Mouse (Mus musculus) lung, embryonic 16.5 days (tissue): Measurements from ENCODE around the gene Caskin2. TPM values are rescaled to one million over a fixed set of nuclear protein-coding genes. Genes with fewer than 3 reads are reported as not detected.
A peak's percentile ranks its signal among the peaks of the same experiment; 100 is the strongest.

Source experiments
- ATAC-seq: fragments of 200-750 bp; cut with Nextera tagmentation; 2 replicates; pipeline ENCODE4 v1.8.0; 2017; ENCODE audit warnings: low read depth, mild to moderate bottlenecking, moderate library complexity
- H3K27ac ChIP-seq: fragments of 300-500 bp; sonication (generic); 2 replicates; pipeline ENCODE4 v1.5.1; 2014; ENCODE audit warnings: mild to moderate bottlenecking, control low read depth, low read length
- H3K27me3 ChIP-seq: fragments of 300-500 bp; sonication (generic); 2 replicates; pipeline ENCODE4 v1.6.1; 2014; ENCODE audit warnings: low read depth, low read length, mixed read lengths; ENCODE audit not compliant: control insufficient read depth, insufficient read depth
- H3K36me3 ChIP-seq: fragments of 300-500 bp; sonication (generic); 2 replicates; pipeline ENCODE4 v1.6.1; 2014; ENCODE audit warnings: low read length; ENCODE audit not compliant: control insufficient read depth, insufficient read depth
- H3K4me1 ChIP-seq: fragments of 300-500 bp; sonication (generic); replicated peaks from 2 replicates; pipeline ENCODE4 v1.6.1; 2014; ENCODE audit warnings: low read length, mixed read lengths; ENCODE audit not compliant: control insufficient read depth, insufficient read depth
- H3K4me2 ChIP-seq: fragments of 300-500 bp; sonication (generic); 2 replicates; pipeline ENCODE4 v1.6.1; 2014; ENCODE audit warnings: low read depth, low read length, control low read depth
- H3K4me3 ChIP-seq: fragments of 300-500 bp; sonication (generic); 2 replicates; pipeline ENCODE4 v1.5.1; 2014; ENCODE audit warnings: mild to moderate bottlenecking, low read length, control low read depth
- H3K9ac ChIP-seq: fragments of 300-500 bp; sonication (generic); 2 replicates; pipeline ENCODE4 v1.6.1; 2014; ENCODE audit warnings: low read length, control low read depth
- H3K9me3 ChIP-seq: fragments of 300-500 bp; sonication (generic); 2 replicates; pipeline ENCODE4 v1.6.1; 2016; ENCODE audit warnings: low read length; ENCODE audit not compliant: control insufficient read depth
- whole genome bisulfite sequencing: fragments of 180-500 bp; shearing (Covaris S2); extraction: QIAGEN DNeasy Blood & Tissue Kit; methylation state at CpG from one replicate; pipeline ENCODE4 v1.1.7; 2014; 5-methylcytosine and 5-hydroxymethylcytosine counted together
- polyA plus RNA-seq: library from polyadenylated mRNA; unstranded; fragments of >200 nt; fragmentation: Nextera tagmentation; extraction: Ambion mirVana; gene quantifications from 2 replicates; pipeline ENCODE4 v1.2.1, GENCODE M21; 2015

Caskin2 gene
- polyA plus RNA-seq, 1 experiment from 2014 or later: 21.6 TPM

GRCm38 (mm10) chr11:115777487-115778335, 35.7 kb downstream of the Caskin2 start:
- WGBS: 84% methylated on average over 17 of the region's 17 CpGs

GRCm38 (mm10) chr11:115776954-115777353, 36.5 kb downstream of the Caskin2 start:
- no peak for ATAC-seq
- Histone ChIP-seq H3K4me1 (peaks cover 40% of the 10 kb centered on the region), H3K36me3 (0 out of 2 replicates have a peak, but pooled peaks cover 2% of the 10 kb centered on the region), H3K4me3 (no peak overlapping the region), H3K4me2 (no peak overlapping the region), H3K9me3 (no peaks in the 10 kb centered on the region), H3K27ac (no peak overlapping the region), H3K9ac (no peak overlapping the region), H3K27me3 (no peaks in the 10 kb centered on the region)
- WGBS: 67% methylated on average over 9 of the region's 9 CpGs

More at GRCm38 (mm10) chr11:115777487-115778335, 35.7 kb downstream of the Caskin2 start:
- H3K4me2 ChIP-seq: no peak overlapping the region
- H3K36me3 ChIP-seq: 0 out of 2 replicates have a peak, but pooled peaks cover 2% of the 10 kb centered on the region
- no peak overlapping the region for H3K9ac ChIP-seq
- H3K9me3 ChIP-seq: no peaks in the 10 kb centered on the region
- H3K27me3 ChIP-seq: no peaks in the 10 kb centered on the region
- no peak for ATAC-seq
- H3K27ac ChIP-seq: peak overlapping the region; percentile 37; the same call in 1 of the 2 replicates
- H3K4me1 ChIP-seq: peaks cover 40% of the 10 kb centered on the region
- H3K4me3 ChIP-seq: no peak overlapping the region

GRCm38 (mm10) chr11:115775821-115776665, 37.4 kb downstream of the Caskin2 start:
- Histone ChIP-seq H3K4me3 (no peak overlapping the region), H3K9ac (no peak overlapping the region), H3K4me1 (peaks cover 40% of the 10 kb centered on the region), H3K27me3 (no peaks in the 10 kb centered on the region), H3K27ac (no peak overlapping the region), H3K36me3 (0 out of 2 replicates have a peak, but pooled peaks cover 2% of the 10 kb centered on the region), H3K4me2 (no peak overlapping the region), H3K9me3 (no peaks in the 10 kb centered on the region)
- no peak for ATAC-seq
- 57% methylated on average over 18 of the region's 18 CpGs for WGBS

GRCm38 (mm10) chr11:115774653-115775052, 38.8 kb downstream of the Caskin2 start:
- no peaks in the 10 kb centered on the region for H3K9me3 ChIP-seq
- no peak for ATAC-seq
- H3K4me3 ChIP-seq: no peak overlapping the region
- H3K9ac ChIP-seq: no peak overlapping the region
- WGBS: 38% methylated on average over 4 of the region's 4 CpGs
- H3K4me2 ChIP-seq: no peak overlapping the region
- no peaks in the 10 kb centered on the region for H3K27me3 ChIP-seq
- no peak overlapping the region for H3K27ac ChIP-seq
- peaks cover 32% of the 10 kb centered on the region for H3K4me1 ChIP-seq
- 0 out of 2 replicates have a peak, but pooled peaks cover 2% of the 10 kb centered on the region for H3K36me3 ChIP-seq

GRCm38 (mm10) chr11:115768896-115769295, 44.5 kb downstream of the Caskin2 start:
- Histone ChIP-seq H3K27me3 (no peaks in the 10 kb centered on the region), H3K27ac (no peak overlapping the region), H3K9me3 (no peaks in the 10 kb centered on the region), H3K4me3 (no peak overlapping the region), H3K4me1 (peaks cover 30% of the 10 kb centered on the region), H3K4me2 (no peak overlapping the region), H3K36me3 (no peaks in the 10 kb centered on the region), H3K9ac (no peak overlapping the region)
- no peak for ATAC-seq
- 89% methylated on average over 3 of the region's 3 CpGs for WGBS

- peak overlapping the region; percentile 57 for H3K4me2 ChIP-seq
- peaks cover 30% of the 10 kb centered on the region for H3K4me1 ChIP-seq
- peak overlapping the region; percentile 94 for H3K27ac ChIP-seq
- H3K9me3 ChIP-seq: no peaks in the 10 kb centered on the region
- ATAC-seq: no peak
- peak overlapping the region; percentile 82 for H3K4me3 ChIP-seq
- H3K9ac ChIP-seq: peak overlapping the region; percentile 87; the same call in 1 of the 2 replicates
- WGBS: 76% methylated on average over 8 of the region's 8 CpGs
- no peaks in the 10 kb centered on the region for H3K36me3 ChIP-seq
- H3K27me3 ChIP-seq: no peaks in the 10 kb centered on the region
These were observed 46.5 kb downstream of the Caskin2 start for GRCm38 (mm10) chr11:115766981-115767380.

- peak; percentile 35 for ATAC-seq
- Histone ChIP-seq H3K4me2 (peak overlapping the region; percentile 57), H3K4me1 (peaks cover 30% of the 10 kb centered on the region), H3K36me3 (no peaks in the 10 kb centered on the region), H3K27me3 (no peaks in the 10 kb centered on the region), H3K4me3 (peak overlapping the region; percentile 82), H3K9ac (peak overlapping the region; percentile 87), H3K9me3 (no peaks in the 10 kb centered on the region), H3K27ac (peak overlapping the region; percentile 94)
- 29% methylated on average over 13 of the region's 13 CpGs for WGBS
These were observed 47.0 kb downstream of the Caskin2 start for GRCm38 (mm10) chr11:115766356-115766943.

GRCm38 (mm10) chr11:115765607-115766141, 47.8 kb downstream of the Caskin2 start:
- Histone ChIP-seq H3K27me3 (no peaks in the 10 kb centered on the region), H3K9me3 (no peaks in the 10 kb centered on the region), H3K27ac (peak overlapping the region; percentile 94), H3K4me1 (peaks cover 30% of the 10 kb centered on the region), H3K4me2 (peak overlapping the region; percentile 57), H3K9ac (peak overlapping the region; percentile 87), H3K4me3 (peak overlapping the region; percentile 82), H3K36me3 (no peaks in the 10 kb centered on the region)
- ATAC-seq: peak; percentile 85
- WGBS: under 1% methylated on average over 34 of the region's 34 CpGs
